Mouse (Mus musculus): ENCODE measurements at regions not wholly inside any gene's neighbourhood (a gene's known extent, or its start where the extent isn't known, plus 50 kb on each side); places are given as distances from the start of the nearest gene placed in this dataset.

DNA sequence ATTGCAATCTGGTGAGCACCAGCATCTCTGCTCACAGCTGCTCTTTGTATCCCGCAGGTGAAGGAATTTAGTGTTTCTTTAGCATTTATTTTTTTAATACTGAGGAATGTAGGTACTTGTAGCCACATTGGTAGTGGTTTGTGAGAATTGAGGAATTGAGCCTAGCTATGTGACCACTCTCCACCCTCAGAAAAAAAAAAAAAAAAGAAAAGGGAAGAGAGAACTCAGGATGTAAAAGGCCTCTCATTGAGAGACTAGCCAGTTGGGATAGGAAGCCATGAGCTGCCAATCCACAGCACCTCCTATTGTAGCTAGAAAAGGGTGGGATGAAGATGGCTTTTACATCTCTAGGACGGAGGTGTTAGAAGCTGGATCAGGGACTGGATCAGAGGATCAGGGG is 252.0 kb upstream of the Ptger4 start:
- no peak; a peak in 1 of 4 replicates for ATAC-seq (replicated peaks in 1 of 2; ENCODE audit: insufficient read depth in 1 of 2, low FRiP score in 2 of 2, low TSS enrichment in 1 of 2, low read depth in 1 of 2, poor library complexity in 2 of 2, severe bottlenecking in 2 of 2)

DNA sequence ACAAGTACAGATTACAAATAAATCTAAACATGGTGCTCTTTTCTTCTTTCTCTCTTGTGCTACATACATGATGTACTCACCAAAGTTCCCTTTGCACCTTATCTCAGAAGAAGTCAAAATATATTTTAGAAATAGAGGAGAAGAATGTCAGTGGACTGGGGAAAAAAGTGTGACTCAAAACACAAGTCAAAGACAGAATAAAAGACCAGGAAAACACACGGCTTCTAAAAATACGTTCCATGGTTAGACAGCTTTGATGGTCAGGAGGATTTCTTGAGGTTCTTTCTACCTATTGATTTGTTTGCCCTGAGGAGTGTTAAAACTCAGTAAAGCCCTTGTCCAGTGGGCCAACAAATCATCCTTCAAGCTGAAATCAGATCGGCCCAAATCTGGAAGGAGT is 260.5 kb upstream of the Ptger4 start:
- no peak for ATAC-seq (replicated peaks in 1 of 2; ENCODE audit: insufficient read depth in 1 of 2, low FRiP score in 2 of 2, low TSS enrichment in 1 of 2, low read depth in 1 of 2, poor library complexity in 2 of 2, severe bottlenecking in 2 of 2)

DNA sequence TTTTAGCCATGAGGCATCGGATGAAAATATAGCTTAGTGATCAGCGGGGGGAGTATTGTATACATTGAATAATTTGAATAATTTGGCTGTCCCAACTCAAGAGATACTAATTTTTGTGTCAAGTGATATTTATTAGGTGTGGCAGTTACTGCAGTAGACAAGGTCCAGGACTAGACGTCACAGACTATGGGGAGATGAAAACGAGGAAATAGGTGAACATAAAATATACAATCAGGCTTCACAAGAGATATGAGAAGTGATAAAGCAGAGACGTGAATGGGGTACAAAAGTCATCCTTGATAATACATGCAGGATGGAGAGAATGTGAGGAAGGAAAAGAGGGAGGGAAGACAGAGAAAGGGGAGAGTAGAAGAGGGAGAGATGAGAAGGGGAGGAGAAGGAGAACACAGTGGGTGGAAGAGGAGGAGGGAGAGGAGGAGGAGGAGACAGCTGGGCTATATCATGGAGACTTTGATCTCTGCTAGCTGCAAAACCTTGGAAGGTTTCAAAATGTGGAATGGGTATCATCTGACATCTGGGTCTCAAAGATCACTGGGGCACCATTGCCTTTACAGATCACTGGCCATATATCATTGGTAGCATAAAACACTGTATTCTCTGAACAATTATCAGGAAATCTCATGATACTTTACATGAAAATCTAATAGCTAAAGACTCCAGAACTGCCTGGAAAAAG is 263.0 kb upstream of the Ptger4 start:
- ATAC-seq (replicated peaks in 1 of 2; ENCODE audit: insufficient read depth in 1 of 2, low FRiP score in 2 of 2, low TSS enrichment in 1 of 2, low read depth in 1 of 2, poor library complexity in 2 of 2, severe bottlenecking in 2 of 2) = no peak

DNA sequence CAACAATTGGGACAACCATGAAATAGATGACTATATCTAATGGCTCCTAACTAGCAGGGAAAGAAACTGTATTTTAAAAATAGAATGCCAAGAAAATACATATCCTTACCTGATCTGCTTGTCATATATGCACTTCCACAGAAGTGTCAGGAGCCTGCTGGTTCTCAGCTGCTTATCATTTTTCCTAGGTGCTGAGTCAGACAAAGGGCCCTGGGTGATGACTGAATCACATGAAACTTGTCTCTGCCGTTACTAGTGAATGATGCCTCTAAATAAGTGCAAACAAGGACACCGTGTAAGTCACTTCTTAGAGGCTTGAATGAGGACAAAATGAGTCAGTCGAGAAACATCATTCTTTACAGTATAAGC is 263.5 kb upstream of the Ptger4 start:
- no peak for ATAC-seq (replicated peaks in 1 of 2; ENCODE audit: insufficient read depth in 1 of 2, low FRiP score in 2 of 2, low TSS enrichment in 1 of 2, low read depth in 1 of 2, poor library complexity in 2 of 2, severe bottlenecking in 2 of 2)

DNA sequence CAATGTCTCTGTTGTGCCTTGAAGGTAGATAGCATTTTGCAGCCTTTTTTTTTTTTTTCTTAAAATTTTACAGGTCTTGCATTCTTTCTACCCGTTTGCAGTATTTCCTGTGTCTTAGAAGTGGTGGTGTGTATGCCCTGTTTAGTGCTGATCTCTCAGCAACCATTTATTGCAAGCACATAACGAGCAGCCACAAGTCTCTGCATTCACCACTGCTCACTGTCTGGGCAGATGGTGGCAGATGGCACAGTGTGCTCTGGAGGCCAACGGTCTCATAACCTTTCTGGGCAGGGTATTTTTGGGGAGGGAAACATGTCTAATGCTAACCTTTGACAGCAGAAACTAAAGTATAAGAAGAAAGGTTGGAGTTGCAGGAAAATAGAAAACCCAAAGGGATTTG is 266.1 kb upstream of the Ptger4 start:
- ATAC-seq (replicated peaks in 1 of 2; ENCODE audit: insufficient read depth in 1 of 2, low FRiP score in 2 of 2, low TSS enrichment in 1 of 2, low read depth in 1 of 2, poor library complexity in 2 of 2, severe bottlenecking in 2 of 2) = no peak

DNA sequence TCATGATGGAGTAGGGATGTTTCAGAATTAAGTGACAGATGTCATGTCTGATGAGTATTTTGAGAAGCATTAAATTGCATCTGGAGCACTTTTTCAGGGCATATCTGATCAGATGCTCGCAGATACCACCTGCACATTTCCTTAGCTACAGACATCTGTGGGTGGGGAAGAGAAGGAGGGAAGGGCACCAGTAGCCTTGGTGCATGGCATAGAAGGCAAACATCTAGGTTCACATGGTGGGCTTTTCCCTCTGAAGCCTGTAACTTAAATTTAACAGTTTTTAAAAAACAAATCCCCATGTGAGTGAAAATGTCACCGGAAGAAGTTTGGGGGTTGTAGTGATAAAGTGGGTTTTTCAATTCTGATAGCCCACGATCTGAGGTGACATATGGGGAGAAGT is 267.1 kb upstream of the Ptger4 start:
- ATAC-seq (replicated peaks in 1 of 2; ENCODE audit: insufficient read depth in 1 of 2, low FRiP score in 2 of 2, low TSS enrichment in 1 of 2, low read depth in 1 of 2, poor library complexity in 2 of 2, severe bottlenecking in 2 of 2) = no peak

DNA sequence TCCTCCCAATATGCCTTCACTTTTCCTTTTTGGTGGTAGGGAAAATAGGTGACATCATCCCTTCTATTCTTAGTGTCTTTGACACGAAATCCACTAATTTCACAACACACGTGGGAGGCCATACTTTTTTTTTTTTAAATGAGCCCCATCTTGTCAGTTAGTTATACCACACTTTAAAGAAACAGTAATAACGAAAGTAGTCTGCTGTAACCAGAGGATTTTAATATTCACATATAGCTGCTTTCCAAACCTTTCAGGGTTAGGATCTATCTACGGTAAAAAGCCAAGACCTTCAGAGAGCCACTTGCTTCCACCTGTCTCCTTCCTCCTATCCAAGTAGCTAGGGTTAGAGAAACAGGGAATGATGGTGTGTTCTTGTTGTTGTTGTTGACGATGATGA is 268.6 kb upstream of the Ptger4 start:
- no peak for ATAC-seq (replicated peaks in 1 of 2; ENCODE audit: insufficient read depth in 1 of 2, low FRiP score in 2 of 2, low TSS enrichment in 1 of 2, low read depth in 1 of 2, poor library complexity in 2 of 2, severe bottlenecking in 2 of 2)

DNA sequence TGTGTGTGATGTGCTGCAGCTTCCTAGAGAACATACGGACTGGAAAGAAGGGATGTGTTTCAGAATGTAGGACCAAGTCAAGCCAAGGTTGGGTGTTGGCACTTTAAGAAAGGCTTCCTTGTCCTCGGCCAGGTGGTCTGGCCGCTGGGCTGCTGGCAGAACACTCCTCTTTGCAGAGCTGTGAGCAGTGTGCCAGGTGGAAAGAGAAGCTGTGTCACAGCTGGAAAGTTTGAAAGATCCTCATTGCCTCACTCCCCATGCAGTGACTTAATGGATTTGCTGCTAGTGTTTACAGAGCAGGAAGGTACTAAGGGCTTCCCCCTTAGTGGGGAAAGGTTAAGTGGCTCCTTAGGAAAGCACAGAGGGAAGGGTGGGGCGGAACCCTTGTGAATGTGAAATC is 269.2 kb upstream of the Ptger4 start:
- ATAC-seq (replicated peaks in 1 of 2; ENCODE audit: insufficient read depth in 1 of 2, low FRiP score in 2 of 2, low TSS enrichment in 1 of 2, low read depth in 1 of 2, poor library complexity in 2 of 2, severe bottlenecking in 2 of 2) = peak; percentile 12 to 19; a peak in 2 of 4 replicates

DNA sequence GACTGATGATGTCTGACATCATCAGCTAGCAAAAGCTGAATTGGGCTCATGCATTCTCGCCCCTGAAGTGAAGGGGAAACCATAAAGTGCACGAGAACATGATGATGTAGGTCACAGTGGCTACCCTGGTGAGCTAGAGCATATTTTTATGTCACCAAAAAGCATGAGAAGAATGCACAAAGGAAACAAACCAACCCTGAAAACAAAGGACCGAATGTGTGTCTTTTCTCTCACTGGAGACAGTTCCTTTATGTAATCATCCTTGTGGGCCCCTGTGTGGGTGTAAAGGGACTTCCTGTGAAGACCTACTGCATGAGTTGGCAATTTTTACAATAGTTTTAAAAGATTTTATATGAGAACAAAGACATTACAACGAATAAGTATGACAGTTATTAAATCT is 270.2 kb upstream of the Ptger4 start:
- ATAC-seq (replicated peaks in 1 of 2; ENCODE audit: insufficient read depth in 1 of 2, low FRiP score in 2 of 2, low TSS enrichment in 1 of 2, low read depth in 1 of 2, poor library complexity in 2 of 2, severe bottlenecking in 2 of 2) = peak; percentile 72 to 73

DNA sequence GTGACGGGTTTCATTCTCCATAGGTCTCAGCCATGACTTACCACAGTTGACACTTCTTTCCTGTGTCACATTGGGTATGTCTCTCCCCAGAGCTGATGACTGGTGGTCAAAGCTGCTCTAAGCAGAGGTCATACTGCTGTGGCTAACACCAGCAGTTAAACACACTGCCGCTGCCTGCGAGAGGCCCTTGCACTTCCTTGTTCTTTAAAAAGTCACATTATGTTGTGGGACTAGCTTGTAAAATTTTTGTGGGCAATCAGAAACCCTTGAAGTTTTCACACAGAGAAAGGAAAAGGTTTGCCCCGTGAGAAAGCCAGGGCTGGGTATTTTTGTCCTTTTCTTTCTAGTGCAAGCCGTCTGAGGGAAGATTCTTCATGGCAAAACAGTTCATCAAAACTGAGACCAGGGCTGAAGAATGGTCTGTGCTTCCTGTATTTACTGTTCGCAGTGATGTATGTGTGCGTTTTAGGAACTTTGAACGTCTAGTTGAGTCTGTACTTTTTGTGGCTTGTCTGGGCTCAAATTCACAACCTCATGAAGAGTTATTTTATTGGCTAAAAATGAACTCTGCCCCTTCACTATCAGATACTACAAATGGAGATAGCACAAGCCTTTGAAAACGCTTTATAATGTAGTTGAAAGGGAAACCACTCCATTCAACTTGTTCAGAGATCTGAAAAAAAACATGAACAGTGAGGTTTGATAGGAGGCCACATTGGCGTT is 273.4 kb upstream of the Ptger4 start:
- ATAC-seq (replicated peaks in 1 of 2; ENCODE audit: insufficient read depth in 1 of 2, low FRiP score in 2 of 2, low TSS enrichment in 1 of 2, low read depth in 1 of 2, poor library complexity in 2 of 2, severe bottlenecking in 2 of 2) = peak; percentile 52 to 69

DNA sequence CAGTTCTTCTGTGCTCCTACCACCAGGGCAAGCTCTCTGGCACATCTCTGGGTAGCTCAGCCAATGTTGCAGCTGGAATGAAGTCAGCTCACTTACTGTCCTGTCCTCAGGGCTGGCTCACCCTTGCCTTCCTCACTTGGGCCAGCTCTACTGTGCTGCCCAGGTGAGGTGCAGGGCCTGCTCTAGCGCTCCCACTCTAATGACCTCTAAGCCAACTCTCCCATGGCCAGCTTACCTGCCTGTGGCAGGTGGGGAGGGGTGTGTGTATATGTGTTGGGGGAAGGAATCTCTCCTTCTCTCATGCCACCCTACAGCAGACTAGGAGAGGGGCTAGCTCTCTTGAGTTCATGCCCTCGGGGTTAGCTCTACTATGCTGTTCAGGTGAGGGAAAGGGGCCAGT is 275.6 kb upstream of the Ptger4 start:
- no peak for ATAC-seq (replicated peaks in 1 of 2; ENCODE audit: insufficient read depth in 1 of 2, low FRiP score in 2 of 2, low TSS enrichment in 1 of 2, low read depth in 1 of 2, poor library complexity in 2 of 2, severe bottlenecking in 2 of 2)

DNA sequence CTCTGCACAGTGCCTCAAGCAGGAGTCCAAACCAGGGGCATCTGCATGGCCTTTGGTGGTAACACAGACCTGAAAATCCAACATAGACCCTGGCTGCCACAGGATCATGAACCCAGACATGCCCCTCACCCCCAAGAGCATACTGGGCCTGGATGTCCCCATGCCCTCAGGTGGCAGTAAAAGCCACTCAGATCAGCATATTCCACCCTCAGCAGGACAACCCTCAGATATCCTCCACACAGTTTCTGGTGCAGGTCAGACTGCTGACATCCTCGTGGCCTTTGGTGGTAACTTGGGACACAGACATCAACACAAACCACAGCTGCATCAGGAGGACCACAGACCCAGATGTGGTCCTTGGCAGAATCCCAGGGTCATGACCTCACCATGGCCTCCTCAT is 276.0 kb upstream of the Ptger4 start:
- ATAC-seq (replicated peaks in 1 of 2; ENCODE audit: insufficient read depth in 1 of 2, low FRiP score in 2 of 2, low TSS enrichment in 1 of 2, low read depth in 1 of 2, poor library complexity in 2 of 2, severe bottlenecking in 2 of 2) = no peak

DNA sequence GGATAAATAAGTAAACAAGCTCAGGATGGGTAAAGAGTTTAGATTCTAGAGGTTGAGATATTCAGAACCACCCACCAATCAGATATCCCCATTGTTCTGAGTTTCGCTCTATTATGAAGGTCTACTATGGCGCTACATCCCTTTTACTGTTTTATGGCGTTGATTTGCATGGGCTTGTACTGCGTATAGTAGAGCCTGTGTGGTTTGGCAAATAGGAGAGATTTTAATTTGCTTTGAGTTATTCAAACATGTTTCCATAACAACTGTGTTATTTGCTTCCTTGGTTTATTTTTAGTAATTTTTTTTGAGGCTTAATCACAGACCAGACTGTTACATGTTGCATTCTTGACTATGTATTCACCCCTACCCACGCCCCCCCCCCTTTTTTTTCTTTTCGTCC is 284.6 kb upstream of the Ptger4 start:
- no peak for ATAC-seq (replicated peaks in 1 of 2; ENCODE audit: insufficient read depth in 1 of 2, low FRiP score in 2 of 2, low TSS enrichment in 1 of 2, low read depth in 1 of 2, poor library complexity in 2 of 2, severe bottlenecking in 2 of 2)

DNA sequence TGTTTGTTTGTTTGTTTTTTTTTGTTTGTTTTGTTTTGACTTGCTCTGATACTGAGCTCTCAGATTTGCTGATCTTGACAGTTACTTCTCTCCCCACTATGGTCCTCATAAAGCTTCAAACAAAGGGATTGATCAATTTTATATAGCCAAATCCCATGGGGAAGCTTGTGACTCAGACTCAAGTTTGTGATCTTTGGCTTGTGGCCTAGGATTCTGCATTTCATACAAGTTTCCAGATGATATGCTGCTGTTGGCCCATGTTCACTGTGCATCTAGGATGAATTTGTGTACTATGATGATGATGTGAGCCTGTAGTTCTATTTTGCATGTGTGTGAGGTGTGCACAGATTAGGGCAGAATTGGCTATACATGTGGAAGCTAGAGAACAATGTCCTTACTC is 289.7 kb upstream of the Ptger4 start:
- no peak for ATAC-seq (replicated peaks in 1 of 2; ENCODE audit: insufficient read depth in 1 of 2, low FRiP score in 2 of 2, low TSS enrichment in 1 of 2, low read depth in 1 of 2, poor library complexity in 2 of 2, severe bottlenecking in 2 of 2)

DNA sequence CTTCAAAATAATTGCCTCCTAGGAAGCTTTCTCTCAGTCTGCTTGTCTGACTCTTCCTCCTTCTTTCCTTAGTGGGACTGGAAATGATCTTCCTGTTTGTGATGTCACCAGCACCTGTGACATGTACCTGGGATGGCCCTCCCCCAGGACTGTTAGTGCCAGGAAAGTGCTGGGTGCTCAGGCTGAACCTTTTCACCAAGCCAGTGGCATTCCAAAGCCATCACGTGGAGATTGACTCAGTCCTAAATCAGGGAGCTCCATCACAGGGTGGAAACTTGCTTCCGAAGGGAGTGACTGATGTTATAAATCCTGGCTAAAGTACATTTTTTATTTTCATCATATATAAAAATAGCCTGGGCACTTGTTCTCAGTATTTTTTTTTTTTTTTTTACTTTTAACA is 293.4 kb upstream of the Ptger4 start:
- no peak for ATAC-seq (replicated peaks in 1 of 2; ENCODE audit: insufficient read depth in 1 of 2, low FRiP score in 2 of 2, low TSS enrichment in 1 of 2, low read depth in 1 of 2, poor library complexity in 2 of 2, severe bottlenecking in 2 of 2)

DNA sequence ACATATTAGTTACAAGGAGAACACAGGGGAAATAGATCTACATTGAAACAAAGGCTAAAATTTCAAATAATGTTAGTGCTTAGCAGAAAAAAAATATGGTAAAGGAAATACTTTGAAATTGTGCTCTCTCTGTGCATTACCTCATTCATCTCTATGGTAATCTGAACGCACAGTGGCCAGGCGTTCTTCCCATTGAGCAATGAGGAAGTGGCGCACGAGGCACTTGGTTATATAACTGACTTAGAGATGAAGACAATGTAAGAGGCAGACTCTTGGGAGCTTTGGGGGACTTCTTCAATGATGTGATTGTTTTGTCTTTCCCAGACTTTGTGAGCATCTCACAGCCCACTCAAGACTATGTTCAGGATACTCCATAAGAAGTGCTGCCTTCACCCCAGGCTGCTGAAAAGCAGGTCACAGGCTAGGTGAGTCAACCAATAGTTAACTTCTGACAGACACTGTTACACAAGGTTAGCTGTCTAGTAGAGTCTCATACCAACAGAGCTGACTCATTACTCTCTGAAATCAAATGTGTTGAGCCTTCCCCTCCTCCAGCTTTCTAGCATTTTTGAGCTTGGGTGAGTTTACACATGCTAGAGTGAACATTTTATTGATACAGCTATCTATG is 295.4 kb upstream of the Ptger4 start:
- ATAC-seq (replicated peaks in 1 of 2; ENCODE audit: insufficient read depth in 1 of 2, low FRiP score in 2 of 2, low TSS enrichment in 1 of 2, low read depth in 1 of 2, poor library complexity in 2 of 2, severe bottlenecking in 2 of 2) = peak; percentile 98 to 99

DNA sequence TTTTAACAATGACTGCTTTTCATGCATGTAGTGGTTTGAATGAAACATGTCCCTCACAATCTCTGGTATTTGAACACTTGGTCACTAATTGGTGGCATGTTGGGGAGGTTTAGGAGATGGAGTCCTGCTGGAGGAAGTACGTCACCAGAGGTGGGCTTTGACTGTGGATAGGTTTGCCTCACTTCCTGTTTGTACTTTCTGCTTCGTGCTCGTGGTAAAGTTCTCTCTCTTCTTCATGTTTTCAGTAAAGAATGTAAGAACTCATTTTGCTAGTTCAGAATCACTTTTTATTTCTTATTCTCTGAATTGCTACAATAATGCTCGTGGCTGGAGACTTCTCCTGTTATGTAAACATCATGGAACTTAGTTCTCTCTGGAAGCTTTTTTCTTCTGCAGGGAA is 310.5 kb upstream of the Ptger4 start:
- ATAC-seq (replicated peaks in 1 of 2; ENCODE audit: insufficient read depth in 1 of 2, low FRiP score in 2 of 2, low TSS enrichment in 1 of 2, low read depth in 1 of 2, poor library complexity in 2 of 2, severe bottlenecking in 2 of 2) = 0 out of 4 replicates have a peak, but pooled peaks of 1 of the 2 experiments have one; percentile 37

DNA sequence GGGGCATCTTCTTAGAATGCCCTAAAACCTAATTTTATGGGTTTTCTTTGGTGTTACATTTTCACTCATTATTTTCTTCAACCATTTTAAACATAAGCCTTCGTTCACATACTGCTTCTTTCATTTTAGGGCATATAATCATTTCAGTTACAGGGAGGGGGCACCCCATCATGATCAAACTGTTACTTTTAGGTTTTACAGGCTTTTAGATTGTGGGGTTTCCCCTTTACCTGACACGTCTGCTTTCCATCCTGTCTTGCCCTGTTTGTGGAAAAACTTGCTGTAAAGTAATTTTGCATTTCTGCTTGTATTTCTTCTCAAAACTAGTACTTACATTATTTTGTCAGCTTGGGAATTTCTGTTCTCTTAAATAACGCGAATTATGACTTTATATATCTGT is 310.9 kb upstream of the Ptger4 start:
- ATAC-seq (replicated peaks in 1 of 2; ENCODE audit: insufficient read depth in 1 of 2, low FRiP score in 2 of 2, low TSS enrichment in 1 of 2, low read depth in 1 of 2, poor library complexity in 2 of 2, severe bottlenecking in 2 of 2) = no peak

Data from hematopoietic stem cell, adult 5-6 weeks (primary cell).